ENCODE assay signal across 8 mouse cellular contexts in genomic region chr8:111258010-111258630, GRCm38 (mm10). TPM values are rescaled to one million over a fixed set of nuclear protein-coding genes. Genes with fewer than 3 reads are reported as not detected.
DNase-seq lines count a peak whose midpoint lies in the region; ATAC-seq and TF ChIP-seq lines count a peak whose summit lies in the region.

No protein-coding gene starts in this region.

- H3K27ac ChIP-seq in heart, adult 2 months, result peak overlapping the region; percentile 94
- peak overlapping the region; percentile 99 for H3K27ac ChIP-seq in embryonic facial prominence, embryonic 14.5 days (replicated peaks; ENCODE audit: low read depth, low read length)
- H3K27ac ChIP-seq in limb, embryonic 13.5 days, result peak overlapping the region; percentile 99
- H3K27ac ChIP-seq in olfactory bulb, adult 2 months (ENCODE audit: insufficient read depth, low read depth, low read length), result peak overlapping the region; percentile 89

- no peaks in the 10 kb centered on the region for H3K27me3 ChIP-seq in heart, adult 2 months (ENCODE audit: control insufficient read depth, insufficient read depth, low read length)
- no peaks in the 10 kb centered on the region for H3K27me3 ChIP-seq in embryonic facial prominence, embryonic 14.5 days (replicated peaks; ENCODE audit: control insufficient read depth, insufficient read depth, low read length)
- H3K27me3 ChIP-seq in limb, embryonic 13.5 days, result no peaks in the 10 kb centered on the region

- H3K4me2 ChIP-seq in embryonic facial prominence, embryonic 14.5 days (ENCODE audit: low read depth, low read length), result peak overlapping the region; percentile 65
- peak overlapping the region; percentile 68 for H3K4me2 ChIP-seq in limb, embryonic 13.5 days (replicated peaks)

- 0 out of 2 replicates have a peak, but pooled peaks cover 2% of the 10 kb centered on the region for H3K79me2 ChIP-seq in heart, adult 2 months (replicated peaks; ENCODE audit: control insufficient read depth, insufficient read depth, low read length)

- H3K9me3 ChIP-seq in embryonic facial prominence, embryonic 14.5 days (ENCODE audit: control insufficient read depth, low read length), result no peaks in the 10 kb centered on the region
- no peaks in the 10 kb centered on the region for H3K9me3 ChIP-seq in limb, embryonic 13.5 days

- no peak for DNase-seq in heart, adult 2 months
- DNase-seq in heart, postnatal 10 days, result no peak
- peak; percentile 61 for DNase-seq in 416B (ENCODE audit: low read depth)
- peak; percentile 73 for DNase-seq in embryonic facial prominence, embryonic 14.5 days (ENCODE audit: low spot score)
- no peak for DNase-seq in right cerebral cortex, postnatal 25 days
- DNase-seq in gastrocnemius, adult 18-20 months (ENCODE audit: low spot score), result no peak

- peak; percentile 56 for ATAC-seq in embryonic facial prominence, embryonic 14.5 days (ENCODE audit: low read depth)
- ATAC-seq in limb, embryonic 13.5 days (ENCODE audit: low FRiP score, low read depth), result peak; percentile 52

- TF ChIP-seq POLR2A in heart, adult 2 months (IDR thresholded peaks at IDR 0.05; ENCODE audit: insufficient read depth, low read depth, low read length), result no peak
- no peak for TF ChIP-seq POLR2A in olfactory bulb, adult 2 months (IDR thresholded peaks at IDR 0.05; ENCODE audit: insufficient read depth, low read depth, low read length)

- TF ChIP-seq EP300 in heart, adult 2 months (IDR thresholded peaks at IDR 0.05; ENCODE audit: insufficient read depth, low read depth, low read length), result no peak

- no peak for TF ChIP-seq CTCF in heart, adult 2 months (IDR thresholded peaks at IDR 0.05)
- no peak for TF ChIP-seq CTCF in olfactory bulb, adult 2 months (IDR thresholded peaks at IDR 0.05; ENCODE audit: insufficient read depth, low read depth, low read length)

- H3K9ac ChIP-seq in heart, adult 2 months (ENCODE audit: low read depth, low read length), result peak overlapping the region; percentile 98
- peak overlapping the region; percentile 97 for H3K9ac ChIP-seq in embryonic facial prominence, embryonic 14.5 days (ENCODE audit: low read depth, low read length)
- peak overlapping the region; percentile 96 for H3K9ac ChIP-seq in limb, embryonic 13.5 days

- H3K36me3 ChIP-seq in heart, adult 2 months (ENCODE audit: control insufficient read depth, insufficient read depth, low read length), result peaks cover 5% of the 10 kb centered on the region
- H3K36me3 ChIP-seq in embryonic facial prominence, embryonic 14.5 days (ENCODE audit: control insufficient read depth, insufficient read depth, low read length), result no peaks in the 10 kb centered on the region
- peaks cover 14% of the 10 kb centered on the region for H3K36me3 ChIP-seq in limb, embryonic 13.5 days

- under 1% methylated on average over 26 of the region's 26 CpGs for WGBS in heart, adult 2 months
- WGBS in embryonic facial prominence, embryonic 14.5 days, result under 1% methylated on average over 22 of the region's 26 CpGs
- WGBS in limb, embryonic 13.5 days, result under 1% methylated on average over 26 of the region's 26 CpGs
- 1% methylated on average over 26 of the region's 26 CpGs for WGBS in olfactory bulb, adult 2 months

- H3K4me3 ChIP-seq in heart, adult 2 months, result peak overlapping the region; percentile 72
- peak overlapping the region; percentile 89 for H3K4me3 ChIP-seq in embryonic facial prominence, embryonic 14.5 days (ENCODE audit: low read depth, low read length)
- peak overlapping the region; percentile 85 for H3K4me3 ChIP-seq in limb, embryonic 13.5 days
- H3K4me3 ChIP-seq in olfactory bulb, adult 2 months (ENCODE audit: insufficient read depth, low read depth, low read length), result peak overlapping the region; percentile 97

- H3K4me1 ChIP-seq in heart, adult 2 months (ENCODE audit: control insufficient read depth, insufficient read depth, low read length), result no peaks in the 10 kb centered on the region; the same call in 1 of the 2 replicates
- H3K4me1 ChIP-seq in embryonic facial prominence, embryonic 14.5 days (ENCODE audit: control insufficient read depth, insufficient read depth, low read length), result peaks cover 8% of the 10 kb centered on the region
- peaks cover 15% of the 10 kb centered on the region for H3K4me1 ChIP-seq in limb, embryonic 13.5 days
- no peaks in the 10 kb centered on the region for H3K4me1 ChIP-seq in olfactory bulb, adult 2 months (ENCODE audit: control insufficient read depth, insufficient read depth, low read length)

- intact Hi-C loops in heart, adult 2 months (cut with DNase I), result loop anchor here (2.0 to 5.0 kb wide), 3 partner anchors 41 to 111 kb away; no protein-coding TSS in a partner anchor
- intact Hi-C loops in heart, postnatal 10 days (cut with DNase I), result loop anchor here (2.0 to 5.0 kb wide), 3 partner anchors 46 to 111 kb away; no protein-coding TSS in a partner anchor

RNA-seq across cellular contexts. Expression of gene Glg1, which starts 0.9 kb away (rescaled TPM):
- 10 to 100 TPM; 85.0 to 98.0 TPM for total RNA-seq in heart, adult 2 months (2021)
- 40.1 and 69.1 TPM in 2 replicates for polyA plus RNA-seq in heart, adult 2 months (2012; rRNA removed)
- 100 to 1,000 TPM; 112 to 123 TPM for total RNA-seq in heart, postnatal 10 days (2021)
- 103 and 104 TPM in 2 replicates for polyA plus RNA-seq in embryonic facial prominence, embryonic 14.5 days (2014; fragmentation: Nextera tagmentation; extraction: Ambion mirVana)
- 81.7 and 83.1 TPM in 2 replicates for polyA plus RNA-seq in limb, embryonic 13.5 days (2015; fragmentation: Nextera tagmentation; extraction: Ambion mirVana)
- polyA plus RNA-seq in olfactory bulb, adult 2 months (2012; ENCODE audit: insufficient read depth, insufficient read length, low replicate concordance, missing spikeins), result 57.5 TPM in 1 of 2 replicates, not detected in the other
- total RNA-seq in gastrocnemius, adult 18-20 months (2021), result 10 to 100 TPM; 30.5 to 35.0 TPM

RNA-seq across cellular contexts. Expression of gene Rfwd3, which starts 41.9 kb away (rescaled TPM):
- total RNA-seq in heart, adult 2 months (2021), result 10 to 100 TPM; 14.2 to 19.0 TPM
- 9.4 and 18.2 TPM in 2 replicates for polyA plus RNA-seq in heart, adult 2 months (2012; rRNA removed)
- 10 to 100 TPM; 20.4 to 26.1 TPM for total RNA-seq in heart, postnatal 10 days (2021)
- polyA plus RNA-seq in embryonic facial prominence, embryonic 14.5 days (2014; fragmentation: Nextera tagmentation; extraction: Ambion mirVana), result 42.1 and 46.9 TPM in 2 replicates
- 49.2 and 56.9 TPM in 2 replicates for polyA plus RNA-seq in limb, embryonic 13.5 days (2015; fragmentation: Nextera tagmentation; extraction: Ambion mirVana)
- not detected in 2 replicates for polyA plus RNA-seq in olfactory bulb, adult 2 months (2012; ENCODE audit: insufficient read depth, insufficient read length, low replicate concordance, missing spikeins)
- 1 to 10 TPM; 3.5 to 4.2 TPM for total RNA-seq in gastrocnemius, adult 18-20 months (2021)

Comparison
In these comparisons a context has a peak if more than half of its experiments do, and no peak if none do; other contexts are left out.
1. DNase-seq: peak in 416B (single experiment) and embryonic facial prominence, embryonic 14.5 days (single experiment); none in heart, adult 2 months (0 of 2), heart, postnatal 10 days (0 of 2), right cerebral cortex, postnatal 25 days (single experiment) and gastrocnemius, adult 18-20 months (single experiment).
2. Peak in every context shown above with its lines, with median percentiles within 50 percentile points of each other: H3K27ac ChIP-seq, H3K4me3 ChIP-seq and H3K9ac ChIP-seq.